Mouse (Mus musculus) embryo, embryonic 9.5 days (tissue): ENCODE measurements around the gene Tbc1d22a.
A peak's percentile ranks its signal among the peaks of the same experiment; 100 is the strongest.
"Not testable (repeated sequence)": the region's sequence is repeated elsewhere in the genome, so short reads cannot be mapped to it uniquely, and the experiment has no call there.

ENCODE experiments used
- DNase-seq: peaks from one replicate; pipeline ENCODE4 v3.0.0-alpha.2; 2017; ENCODE audit errors: extremely low spot score

The Tbc1d22a gene

GRCm38 (mm10) chr15:86180427-86180826 lies 33.8 kb upstream of the Tbc1d22a start:
- no peak for DNase-seq

GRCm38 (mm10) chr15:86181321-86181720 lies 32.9 kb upstream of the Tbc1d22a start:
- DNase-seq, result not testable (repeated sequence)

- DNase-seq, result no peak
Measured at GRCm38 (mm10) chr15:86181941-86182439, 32.3 kb upstream of the Tbc1d22a start.

DNA sequence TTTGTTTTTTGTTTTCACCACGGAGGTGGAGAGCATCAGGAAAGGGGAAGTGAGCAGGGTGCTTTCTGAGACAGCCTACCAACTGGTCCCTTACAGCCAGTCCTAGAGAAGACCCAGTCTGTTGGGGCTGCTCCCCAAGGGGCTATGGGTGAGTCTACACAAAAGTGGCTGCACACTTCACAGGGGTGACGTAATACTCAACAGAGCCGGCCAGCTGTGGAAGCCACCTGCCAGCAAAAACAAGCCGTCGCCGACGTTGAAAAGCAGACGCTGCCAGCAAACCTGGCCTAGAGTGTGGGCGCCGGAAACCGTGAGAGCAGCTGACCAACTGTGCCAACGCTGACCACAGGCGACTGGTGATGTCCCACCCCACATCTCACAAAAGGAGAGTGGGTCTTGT lies 31.6 kb upstream of the Tbc1d22a start:
- DNase-seq, result no peak

- DNase-seq, result no peak
Measured at GRCm38 (mm10) chr15:86183484-86183883, 30.8 kb upstream of the Tbc1d22a start.

DNA sequence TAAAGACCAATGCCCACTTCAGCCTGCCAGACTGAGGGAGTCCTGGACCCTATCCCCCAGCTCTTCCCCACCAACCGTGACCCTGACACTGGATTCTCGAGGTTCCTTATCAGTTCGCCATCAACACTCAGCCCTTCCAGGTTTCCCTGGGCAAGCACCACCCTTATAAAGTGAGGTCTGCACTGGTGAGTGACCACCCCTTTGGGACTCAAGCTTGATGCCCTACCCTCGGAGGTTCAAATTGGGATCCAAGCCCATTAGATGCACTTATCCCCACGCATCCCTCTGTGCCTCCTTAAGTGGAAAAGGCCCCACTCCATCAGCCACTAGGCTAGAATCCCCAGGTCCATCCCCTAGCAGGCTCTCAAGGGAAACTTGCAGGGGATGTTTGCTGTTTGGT lies 30.2 kb upstream of the Tbc1d22a start:
- no peak for DNase-seq

DNA sequence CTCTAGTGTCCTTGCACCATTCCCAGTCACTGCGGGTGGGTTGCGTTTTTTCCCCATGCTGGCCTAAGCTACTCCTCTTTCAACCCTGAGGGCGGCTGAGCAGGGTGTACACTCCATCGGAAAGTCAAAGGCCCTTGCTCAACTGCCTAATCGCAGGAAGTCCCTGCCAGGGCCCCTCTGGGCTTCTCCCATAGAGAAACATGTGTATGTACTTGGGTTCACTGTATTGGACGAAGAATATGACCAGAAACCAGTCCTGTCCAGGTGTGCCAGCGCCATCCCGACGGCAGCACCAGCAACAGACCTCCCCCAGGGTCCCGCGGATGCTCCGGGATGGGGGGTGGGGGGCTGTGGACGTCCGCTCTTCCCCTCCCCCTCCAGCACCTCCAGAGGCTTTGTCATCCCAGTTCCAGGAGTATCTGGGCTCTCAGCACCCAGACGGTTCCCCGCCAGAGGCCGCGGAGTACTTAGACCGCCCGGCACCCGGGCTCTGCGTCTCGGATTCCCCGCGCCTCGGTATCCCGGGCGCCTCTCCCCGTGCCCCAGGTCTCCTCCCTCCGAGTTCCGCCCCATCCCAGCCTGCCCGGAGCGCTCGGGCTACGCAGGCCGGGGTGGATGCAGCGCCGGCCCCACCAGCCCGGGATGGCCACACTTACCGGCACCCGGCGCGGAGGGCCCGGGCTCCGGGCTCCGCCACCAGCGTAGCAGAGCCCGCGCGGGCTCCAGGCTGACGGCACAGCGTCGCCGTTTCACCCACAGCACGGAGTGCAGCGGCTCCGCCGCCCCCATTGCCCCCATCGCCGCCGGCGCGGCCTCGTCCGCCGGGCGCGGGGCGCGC lies 29.2 kb upstream of the Tbc1d22a start:
- DNase-seq, result peak; percentile 56

DNA sequence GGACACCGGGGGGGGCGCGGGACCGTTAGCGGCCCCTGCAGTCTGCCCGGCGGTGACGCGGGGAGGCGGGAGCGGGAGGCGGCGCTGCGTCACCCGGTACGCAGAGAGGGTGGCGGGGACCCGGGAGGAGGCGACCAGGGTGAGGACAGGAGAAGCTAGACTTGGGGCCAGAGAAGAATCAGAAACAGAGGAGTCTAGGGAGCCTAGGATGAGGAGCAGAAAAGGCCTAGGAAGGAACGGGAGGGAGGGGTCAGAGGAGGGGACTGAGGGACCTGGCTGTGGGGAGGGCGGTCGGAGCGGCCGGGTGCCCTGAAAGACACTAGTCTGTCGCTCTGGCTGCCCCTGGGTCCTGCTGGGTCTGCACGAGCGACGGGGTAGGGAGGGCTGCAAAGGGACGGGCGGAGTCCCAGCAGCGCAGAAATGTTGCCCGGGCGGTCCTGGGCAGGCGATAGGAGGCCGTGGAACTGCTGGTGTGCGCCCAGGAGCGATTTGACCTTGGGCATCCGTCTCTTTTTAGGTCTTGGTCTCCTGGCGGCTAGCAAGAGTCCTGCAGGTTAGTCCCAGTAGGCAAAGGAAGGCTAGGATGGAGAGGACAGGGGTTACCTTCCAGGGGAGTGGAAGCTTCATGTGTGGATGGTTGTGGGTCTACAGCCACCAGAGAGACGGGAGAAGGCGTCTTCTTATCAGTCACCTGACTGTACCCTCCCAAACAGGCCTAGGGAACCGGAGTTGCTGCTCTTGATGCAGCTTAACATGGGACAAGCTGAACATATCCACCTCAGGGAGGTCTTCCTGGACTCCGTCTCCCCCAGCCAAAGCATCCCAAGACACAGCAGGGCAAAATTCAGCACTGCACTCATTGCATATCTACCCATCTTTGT lies 28.3 kb upstream of the Tbc1d22a start, which contains the start of gene Cerk:
Gene Cerk, minus strand, starts transcription at position 453 of the 881 bp plus-strand sequence.
- DNase-seq, result peak; percentile 76

DNA sequence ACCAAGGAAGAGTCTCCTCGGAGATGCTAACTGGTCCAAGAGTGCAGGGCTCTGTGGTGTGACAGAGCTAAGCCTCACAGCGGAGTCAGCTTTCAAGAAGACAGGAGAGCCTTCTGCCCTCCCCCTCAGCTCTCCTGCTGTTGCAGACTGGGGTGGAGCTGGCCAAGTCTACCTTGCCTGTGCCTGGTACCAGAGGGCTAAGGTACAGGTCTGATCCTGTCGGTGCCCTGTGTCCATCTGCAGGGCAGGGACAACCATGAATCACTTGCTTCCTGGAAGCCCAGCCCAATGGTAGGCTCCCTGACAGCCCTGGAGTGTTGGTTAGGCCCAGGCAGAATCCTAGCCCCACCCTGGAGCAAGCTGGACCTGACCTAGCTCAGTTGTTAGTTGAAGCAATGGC lies 27.6 kb upstream of the Tbc1d22a start:
- DNase-seq, result no peak

- no peak for DNase-seq
Measured at GRCm38 (mm10) chr15:86188186-86188585, 26.1 kb upstream of the Tbc1d22a start.

DNA sequence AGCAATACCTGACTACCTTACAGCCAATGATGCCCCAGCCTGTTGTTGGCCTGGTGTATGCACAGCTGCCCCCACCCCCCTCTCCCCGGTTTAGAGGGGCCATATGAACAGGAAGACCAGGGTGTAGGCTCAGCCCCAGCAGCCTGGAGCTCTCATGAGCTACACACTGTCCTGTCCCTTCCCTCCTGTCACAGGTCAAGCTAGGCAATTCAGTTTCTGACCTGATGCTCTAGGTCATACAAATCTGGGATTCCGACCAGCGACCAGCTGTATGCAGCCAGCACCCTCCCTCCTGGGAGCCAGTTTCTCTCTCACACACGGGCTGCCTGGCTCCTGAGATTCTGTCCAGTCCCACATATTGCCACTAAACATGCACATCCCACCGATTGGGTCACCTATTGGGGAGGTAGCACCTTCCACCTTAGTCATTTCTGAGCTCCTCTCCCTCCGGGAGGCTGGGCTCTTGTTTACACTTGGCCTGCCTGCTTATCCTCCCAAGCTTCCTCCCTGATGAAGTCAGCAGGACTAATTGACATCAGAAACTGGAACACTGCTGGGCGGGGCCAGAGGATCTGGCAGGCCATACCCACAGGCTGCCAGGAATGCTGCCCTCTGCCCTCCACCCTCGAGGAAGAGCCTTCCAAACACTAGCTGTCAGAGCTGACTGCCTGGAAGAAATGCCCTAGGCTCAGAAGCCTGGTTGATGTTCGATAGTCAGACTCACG lies 25.4 kb upstream of the Tbc1d22a start:
- no peak for DNase-seq

DNA sequence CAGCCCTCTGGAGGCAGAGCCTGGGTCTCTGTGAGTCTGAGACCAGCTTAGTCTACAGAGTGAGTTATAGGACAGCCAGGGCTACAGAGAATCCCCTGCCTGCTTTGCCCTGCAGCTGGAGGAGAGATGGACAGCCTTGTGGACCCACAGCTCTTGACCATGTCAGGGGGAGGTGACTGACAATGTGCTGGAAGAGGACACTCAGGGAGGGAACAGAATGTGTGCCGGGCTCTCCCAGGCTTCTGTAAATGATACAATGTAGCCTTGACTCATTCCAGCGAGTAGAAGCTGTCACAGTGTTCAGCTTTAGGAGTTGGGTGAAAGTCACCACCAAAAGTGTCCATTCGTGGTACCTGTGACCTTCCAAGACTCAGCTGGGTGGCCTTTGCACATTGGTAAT lies 23.9 kb upstream of the Tbc1d22a start:
- no peak for DNase-seq

GRCm38 (mm10) chr15:86191505-86191904 lies 22.8 kb upstream of the Tbc1d22a start:
- DNase-seq, result no peak

DNA sequence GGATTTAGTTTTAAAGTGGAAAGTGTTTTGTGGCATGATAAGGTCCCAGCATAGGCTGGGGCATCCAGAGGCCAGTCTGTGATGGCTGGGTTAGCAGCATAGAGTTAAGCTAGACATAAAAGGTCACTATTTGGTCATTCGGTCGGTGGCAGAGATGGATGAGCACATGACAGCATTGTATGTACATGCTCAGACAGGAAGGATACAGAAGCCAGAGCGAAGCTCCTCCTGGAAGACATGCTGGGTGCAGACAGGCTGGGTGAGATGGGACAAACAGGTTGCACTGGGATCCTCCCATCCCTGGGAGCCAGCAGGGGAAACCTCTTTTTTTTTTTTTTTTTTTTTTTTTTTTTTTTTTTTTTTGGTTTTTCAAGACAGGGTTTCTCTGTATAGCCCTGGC lies 22.3 kb upstream of the Tbc1d22a start:
- DNase-seq, result no peak

DNA sequence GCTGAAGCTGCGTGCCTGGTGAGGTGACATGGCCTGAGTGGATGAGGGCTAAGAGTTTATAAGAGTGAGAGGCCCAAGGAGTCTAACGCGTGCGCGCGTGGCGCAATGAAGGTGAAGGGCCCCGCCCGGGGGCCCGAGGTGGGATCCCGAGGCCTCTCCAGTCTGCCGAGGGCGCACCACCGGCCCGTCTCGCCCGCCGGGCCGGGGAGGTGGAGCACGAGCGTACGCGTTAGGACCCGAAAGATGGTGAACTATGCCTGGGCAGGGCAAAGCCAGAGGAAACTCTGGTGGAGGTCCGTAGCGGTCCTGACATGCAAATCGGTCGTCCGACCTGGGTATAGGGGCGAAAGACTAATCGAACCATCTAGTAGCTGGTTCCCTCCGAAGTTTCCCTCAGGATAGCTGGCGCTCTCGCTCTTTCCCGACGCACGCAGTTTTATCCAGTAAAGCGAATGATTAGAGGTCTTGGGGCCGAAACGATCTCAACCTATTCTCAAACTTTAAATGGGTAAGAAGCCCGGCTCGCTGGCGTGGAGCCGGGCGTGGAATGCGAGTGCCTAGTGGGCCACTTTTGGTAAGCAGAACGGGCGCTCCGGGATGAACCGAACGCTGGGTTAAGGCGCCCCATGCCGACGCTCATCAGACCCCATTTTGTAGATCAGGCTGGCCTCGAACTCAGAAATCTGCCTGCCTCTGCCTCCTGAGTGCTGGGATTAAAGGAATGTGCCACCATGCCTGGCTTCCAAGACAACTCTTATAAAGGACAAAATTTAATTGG lies 19.4 kb upstream of the Tbc1d22a start:
- DNase-seq, result not testable (repeated sequence)

DNA sequence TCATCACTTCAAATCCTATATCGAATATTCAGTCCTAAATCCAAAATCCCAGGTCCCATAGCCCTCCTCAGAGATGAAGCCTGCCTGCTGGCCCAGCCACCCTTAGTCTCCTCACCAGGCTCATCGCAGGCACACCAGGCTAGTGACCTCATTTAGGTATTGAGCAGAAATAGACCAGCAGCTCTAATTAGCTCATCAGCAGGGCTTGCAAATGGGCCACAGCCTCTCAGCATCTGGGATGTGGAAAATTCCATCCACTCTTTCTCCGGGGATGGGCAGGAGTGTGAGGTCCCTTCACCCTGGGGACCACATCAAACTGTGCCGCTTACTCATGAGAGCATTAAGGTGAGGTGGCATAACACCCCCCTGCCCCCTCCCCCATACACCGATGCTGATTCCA lies 15.2 kb upstream of the Tbc1d22a start:
- no peak for DNase-seq

GRCm38 (mm10) chr15:86199482-86199881 lies 14.8 kb upstream of the Tbc1d22a start:
- no peak for DNase-seq

- DNase-seq, result no peak
Measured at GRCm38 (mm10) chr15:86200169-86200568, 14.1 kb upstream of the Tbc1d22a start.

GRCm38 (mm10) chr15:86201095-86201494 lies 13.2 kb upstream of the Tbc1d22a start:
- no peak for DNase-seq

DNA sequence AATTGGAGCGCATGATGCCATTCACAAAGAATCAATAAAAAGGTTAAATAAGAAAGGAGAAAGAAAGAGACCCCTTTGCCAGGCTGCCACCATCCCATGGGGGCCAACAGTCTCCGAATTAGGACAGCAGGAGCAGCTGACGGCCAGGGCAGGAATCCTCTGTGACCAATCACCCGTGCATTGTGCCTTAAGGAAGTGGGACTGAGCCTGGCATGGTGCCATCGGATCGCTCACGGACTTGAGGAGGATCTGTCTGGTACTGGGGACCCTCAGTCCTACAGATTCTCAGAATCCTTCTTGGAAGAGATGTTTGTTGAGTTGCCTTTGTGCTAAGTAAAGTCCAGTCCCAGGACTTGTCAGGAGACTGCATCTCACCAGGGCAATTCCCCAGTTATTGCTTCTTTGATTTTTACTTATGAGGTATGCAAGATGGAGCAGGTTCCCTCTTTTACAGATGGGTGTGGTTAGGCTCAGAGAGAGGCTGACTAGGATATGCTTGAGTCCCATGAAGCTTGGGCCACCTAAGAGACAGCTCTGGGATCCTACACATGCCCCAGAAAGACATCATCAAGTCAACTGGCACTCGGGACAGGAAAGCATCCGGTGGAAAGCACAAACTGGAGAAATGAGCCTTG lies 12.4 kb upstream of the Tbc1d22a start:
- no peak for DNase-seq

- no peak for DNase-seq
Measured at GRCm38 (mm10) chr15:86202640-86203039, 11.6 kb upstream of the Tbc1d22a start.
